8 mouse cellular contexts compared by ENCODE assay signal in the genomic region with DNA sequence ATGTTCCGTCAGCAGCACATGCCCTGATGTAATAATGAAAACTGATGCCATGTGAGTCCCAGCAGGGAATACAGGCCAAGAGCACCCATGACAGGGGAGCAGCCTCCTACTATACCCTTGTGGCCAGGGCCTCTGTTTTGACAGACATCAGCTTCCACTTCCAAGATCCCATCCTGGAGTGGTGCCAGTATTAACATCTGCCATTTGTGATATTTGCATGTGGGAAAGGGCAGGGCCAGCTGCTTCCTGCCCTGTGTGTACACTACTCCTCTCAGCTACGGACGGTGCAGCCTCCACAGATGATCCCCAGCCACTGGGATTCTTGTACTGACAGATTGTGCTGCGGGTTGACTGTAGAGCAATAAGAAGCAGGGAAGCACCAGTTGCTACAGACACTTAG.
DNase-seq lines count a peak whose midpoint lies in the region; ATAC-seq lines count a peak whose summit lies in the region.

No protein-coding gene starts in this region.

- no peaks in the 10 kb centered on the region for H3K9me3 ChIP-seq in intestine, embryonic 15.5 days

- WGBS in intestine, embryonic 15.5 days = 27% methylated on average over 4 of the region's 4 CpGs

- H3K9ac ChIP-seq in intestine, embryonic 15.5 days = no peak overlapping the region

- no peaks in the 10 kb centered on the region for H3K27me3 ChIP-seq in intestine, embryonic 15.5 days (replicated peaks)

- no peak overlapping the region for H3K4me3 ChIP-seq in intestine, embryonic 15.5 days (replicated peaks)

- H3K36me3 ChIP-seq in intestine, embryonic 15.5 days = no peaks in the 10 kb centered on the region

- H3K27ac ChIP-seq in intestine, embryonic 15.5 days = no peak overlapping the region

- 0 out of 2 replicates have a peak, but pooled peaks cover 4% of the 10 kb centered on the region for H3K4me1 ChIP-seq in intestine, embryonic 15.5 days (replicated peaks)

- ATAC-seq in frontal cortex, adult (ENCODE audit: low TSS enrichment) = no peak
- peak; percentile 58 for ATAC-seq in intestine, embryonic 15.5 days
- ATAC-seq in erythroid progenitor cell, adult 5-6 weeks (replicated peaks; ENCODE audit: low FRiP score, poor library complexity, severe bottlenecking) = no peak
- ATAC-seq in erythroblast, adult 5-6 weeks (replicated peaks; ENCODE audit: low FRiP score, poor library complexity, severe bottlenecking) = no peak

- DNase-seq in frontal cortex, postnatal 10 days (ENCODE audit: low spot score in 2 of 2) = peak; percentile 13 to 23
- DNase-seq in right cerebral cortex, postnatal 10 days (ENCODE audit: low spot score in 2 of 2) = peak; percentile 29 to 47
- no peak for DNase-seq in right cerebral cortex, postnatal 14 days
- no peak for DNase-seq in right cerebral cortex, postnatal 4 days

- no peak overlapping the region for H3K4me2 ChIP-seq in intestine, embryonic 15.5 days (replicated peaks)

Comparison
In these comparisons a context has a peak if more than half of its experiments do, and no peak if none do; other contexts are left out.
1. DNase-seq: peak in frontal cortex, postnatal 10 days (2 of 2) and right cerebral cortex, postnatal 10 days (2 of 2); none in right cerebral cortex, postnatal 14 days (single experiment) and right cerebral cortex, postnatal 4 days (single experiment).